Mouse (Mus musculus) heart, embryonic 13.5 days (tissue): ENCODE measurements around the gene Adcy7. TPM values are rescaled to one million over a fixed set of nuclear protein-coding genes. Genes with fewer than 3 reads are reported as not detected.

Experiments
- ATAC-seq: fragments of 200-750 bp; cut with Nextera tagmentation; 2 replicates; pipeline ENCODE4 v1.8.0; 2017; ENCODE audit warnings: moderate TSS enrichment; ENCODE audit not compliant: insufficient number of reproducible peaks, low FRiP score, low TSS enrichment; ENCODE audit errors: extremely low read depth
- H3K27ac ChIP-seq: fragments of 300-500 bp; sonication (generic); replicated peaks from 2 replicates; pipeline ENCODE4 v1.5.1; 2015; ENCODE audit warnings: moderate library complexity, mild to moderate bottlenecking, inconsistent platforms
- H3K27me3 ChIP-seq: fragments of 300-500 bp; sonication (generic); replicated peaks from 2 replicates; pipeline ENCODE4 v1.6.1; 2015; ENCODE audit warnings: mild to moderate bottlenecking, inconsistent platforms
- H3K36me3 ChIP-seq: fragments of 300-500 bp; sonication (generic); 2 replicates; pipeline ENCODE4 v1.6.1; 2015; ENCODE audit warnings: mild to moderate bottlenecking, inconsistent platforms
- H3K4me1 ChIP-seq: fragments of 300-500 bp; sonication (generic); 2 replicates; pipeline ENCODE4 v1.6.1; 2015; ENCODE audit warnings: inconsistent platforms
- H3K4me2 ChIP-seq: fragments of 300-500 bp; sonication (generic); 2 replicates; pipeline ENCODE4 v1.6.1; 2015; ENCODE audit warnings: inconsistent platforms, mild to moderate bottlenecking, moderate library complexity
- H3K4me3 ChIP-seq: fragments of 300-500 bp; sonication (generic); 2 replicates; pipeline ENCODE4 v1.5.1; 2015; ENCODE audit warnings: moderate library complexity, mild to moderate bottlenecking, inconsistent platforms
- H3K9ac ChIP-seq: fragments of 300-500 bp; sonication (generic); 2 replicates; pipeline ENCODE4 v1.6.1; 2015; ENCODE audit warnings: inconsistent platforms, mild to moderate bottlenecking, moderate library complexity
- H3K9me3 ChIP-seq: fragments of 300-500 bp; sonication (generic); 2 replicates; pipeline ENCODE4 v1.6.1; 2016; ENCODE audit warnings: inconsistent platforms
- WGBS: fragments of 180-500 bp; shearing (Covaris S2); methylation state at CpG from one replicate; pipeline ENCODE4 v1.1.7; 2015; ENCODE audit warnings: mixed read lengths; 5-methylcytosine and 5-hydroxymethylcytosine counted together
- polyA plus RNA-seq: library from polyadenylated mRNA; unstranded; fragments of >200 nt; fragmentation: Nextera tagmentation; extraction: Ambion mirVana; gene quantifications from 2 replicates; pipeline ENCODE4 v1.2.1, GENCODE M21; 2015

Gene Adcy7
- polyA plus RNA-seq, 1 experiment from 2014 or later: 3.2 TPM

DNA sequence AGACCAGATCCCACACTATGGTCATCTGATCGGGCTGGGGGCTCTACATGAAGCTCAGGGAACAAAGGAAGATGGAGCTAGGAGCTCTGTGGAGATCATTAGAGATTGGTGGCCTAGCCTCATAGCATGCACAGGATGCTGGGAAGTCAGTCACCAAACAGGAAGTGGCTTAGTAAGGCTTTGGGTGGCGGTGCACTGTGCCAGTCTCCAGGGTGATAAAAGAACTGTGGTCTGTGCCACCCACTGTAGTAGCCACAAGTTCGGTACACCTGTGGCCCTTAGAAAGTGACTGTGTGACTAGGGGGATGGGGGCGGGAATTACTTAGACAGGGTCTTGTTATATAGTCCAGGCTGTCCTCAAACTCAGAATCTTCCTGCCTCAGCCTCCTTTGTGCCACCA lies 33.6 kb downstream of the Adcy7 start:
- 86% methylated on average over 4 of the region's 4 CpGs for WGBS
- ATAC-seq: no peak
- no peak overlapping the region for H3K4me2 ChIP-seq
- no peak overlapping the region for H3K27ac ChIP-seq
- H3K4me1 ChIP-seq: peaks cover 16% of the 10 kb centered on the region
- H3K27me3 ChIP-seq: peaks cover 13% of the 10 kb centered on the region; the same call in 1 of the 2 replicates
- no peaks in the 10 kb centered on the region for H3K36me3 ChIP-seq
- no peak overlapping the region for H3K4me3 ChIP-seq
- no peak overlapping the region for H3K9ac ChIP-seq
- no peaks in the 10 kb centered on the region for H3K9me3 ChIP-seq

DNA sequence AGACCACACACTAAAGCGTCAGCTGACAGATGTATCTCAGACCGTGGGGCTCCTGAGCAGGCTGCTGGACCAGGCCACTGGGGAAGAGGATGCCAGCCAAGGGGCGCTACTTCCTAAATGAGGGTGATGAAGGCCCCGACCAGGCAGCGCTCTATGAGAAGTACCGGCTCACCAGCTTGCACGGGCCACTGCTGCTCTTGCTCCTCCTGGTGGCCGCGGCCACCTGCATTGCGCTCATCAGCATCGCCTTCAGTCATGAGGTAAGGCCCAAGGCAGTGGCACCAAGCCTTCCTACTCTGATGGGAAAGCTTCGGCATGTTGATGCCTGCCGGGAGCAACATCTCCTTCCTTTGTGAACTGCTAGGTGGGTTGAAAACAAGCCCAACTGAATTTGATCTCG lies 34.3 kb downstream of the Adcy7 start:
- no peaks in the 10 kb centered on the region for H3K36me3 ChIP-seq
- H3K4me1 ChIP-seq: peaks cover 12% of the 10 kb centered on the region
- no peak overlapping the region for H3K9ac ChIP-seq
- no peak overlapping the region for H3K4me2 ChIP-seq
- WGBS: 56% methylated on average over 14 of the region's 14 CpGs
- no peak overlapping the region for H3K4me3 ChIP-seq
- H3K27me3 ChIP-seq: peaks cover 18% of the 10 kb centered on the region; the same call in 1 of the 2 replicates
- H3K9me3 ChIP-seq: no peaks in the 10 kb centered on the region
- H3K27ac ChIP-seq: no peak overlapping the region
- no peak for ATAC-seq

DNA sequence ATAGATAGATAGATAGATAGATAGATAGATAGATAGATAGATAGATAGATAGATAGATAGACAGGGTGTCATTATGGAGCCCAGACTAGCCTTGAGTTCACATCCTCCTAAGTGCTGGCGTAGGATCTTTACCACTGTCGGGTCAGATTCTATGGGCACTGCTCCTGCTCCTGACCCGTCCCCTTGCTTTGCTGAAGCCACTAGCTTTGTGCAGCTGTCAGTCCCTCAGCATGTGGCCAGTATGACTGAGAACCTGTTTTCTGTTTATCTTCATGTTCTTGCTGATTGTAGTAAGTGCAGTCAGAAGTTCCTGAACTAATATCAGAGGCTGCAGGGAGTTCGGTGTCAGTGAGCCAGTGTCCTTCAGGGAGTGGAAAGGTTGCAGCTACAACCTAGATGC lies 35.5 kb downstream of the Adcy7 start:
- Histone ChIP-seq H3K27ac (no peak overlapping the region), H3K9ac (no peak overlapping the region), H3K9me3 (no peaks in the 10 kb centered on the region), H3K36me3 (no peaks in the 10 kb centered on the region), H3K4me3 (no peak overlapping the region), H3K4me2 (no peak overlapping the region), H3K4me1 (peaks cover 6% of the 10 kb centered on the region), H3K27me3 (peaks cover 18% of the 10 kb centered on the region; the same call in 1 of the 2 replicates)
- ATAC-seq: no peak
- 65% methylated on average over 4 of the region's 4 CpGs for WGBS

DNA sequence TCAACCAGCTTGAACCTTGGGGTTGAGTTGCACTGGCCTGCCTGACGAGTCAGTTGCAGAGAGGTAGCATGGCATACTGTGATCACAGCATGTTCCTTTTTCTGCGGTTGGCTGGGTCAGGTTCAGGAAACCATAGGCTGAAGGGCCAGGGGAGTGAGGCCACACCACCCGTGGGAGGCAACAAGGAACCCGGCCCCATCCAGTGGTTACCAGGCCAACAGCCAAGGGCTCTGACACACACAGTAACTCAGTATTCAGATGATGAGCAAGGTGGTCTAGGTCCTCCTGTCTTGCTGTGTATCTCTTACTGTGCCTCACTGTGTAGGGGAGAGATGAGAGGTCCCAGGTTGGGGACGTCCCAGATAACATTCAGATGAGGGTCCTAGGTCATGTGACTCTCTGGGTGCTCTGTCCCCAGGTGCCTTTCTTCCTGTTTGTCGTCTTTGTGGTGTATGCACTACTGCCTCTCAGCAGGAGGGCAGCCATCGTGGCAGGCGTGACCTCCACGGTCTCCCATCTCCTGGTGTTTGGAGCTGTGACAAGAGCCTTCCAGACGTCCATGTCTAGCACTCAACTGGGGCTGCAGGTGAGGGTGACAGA lies 37.2 kb downstream of the Adcy7 start:
- Histone ChIP-seq H3K4me1 (peaks cover 12% of the 10 kb centered on the region), H3K27ac (no peak overlapping the region), H3K9ac (no peak overlapping the region), H3K9me3 (no peaks in the 10 kb centered on the region), H3K4me3 (no peak overlapping the region), H3K4me2 (no peak overlapping the region), H3K27me3 (peaks cover 18% of the 10 kb centered on the region; the same call in 1 of the 2 replicates), H3K36me3 (no peaks in the 10 kb centered on the region)
- WGBS: 69% methylated on average over 10 of the region's 10 CpGs
- no peak for ATAC-seq

DNA sequence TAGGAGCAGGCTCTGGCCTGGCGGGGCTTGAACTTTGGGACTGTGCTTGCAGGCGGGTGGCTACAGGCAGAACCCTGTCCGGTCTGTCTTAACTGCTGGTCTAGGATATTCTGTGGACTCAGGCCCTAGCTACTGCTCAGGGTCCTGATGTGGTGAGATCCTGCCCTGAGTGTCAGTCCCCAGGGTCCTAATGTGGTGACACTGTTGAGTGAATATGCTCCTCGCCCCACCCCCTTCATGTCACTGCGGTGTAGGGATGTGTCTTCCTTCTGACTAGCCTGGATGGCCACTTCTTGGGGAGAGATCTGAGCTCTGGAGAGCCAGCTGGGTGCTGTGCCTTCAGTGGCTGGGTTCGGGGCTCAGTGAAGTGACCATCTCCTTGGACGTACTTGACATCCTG lies 37.7 kb downstream of the Adcy7 start:
- Histone ChIP-seq H3K36me3 (no peaks in the 10 kb centered on the region), H3K9me3 (no peaks in the 10 kb centered on the region), H3K27ac (no peak overlapping the region), H3K4me3 (no peak overlapping the region), H3K27me3 (peaks cover 18% of the 10 kb centered on the region; the same call in 1 of the 2 replicates), H3K4me1 (peaks cover 12% of the 10 kb centered on the region), H3K9ac (no peak overlapping the region), H3K4me2 (no peak overlapping the region)
- no peak for ATAC-seq
- WGBS: 86% methylated on average over 7 of the region's 7 CpGs

DNA sequence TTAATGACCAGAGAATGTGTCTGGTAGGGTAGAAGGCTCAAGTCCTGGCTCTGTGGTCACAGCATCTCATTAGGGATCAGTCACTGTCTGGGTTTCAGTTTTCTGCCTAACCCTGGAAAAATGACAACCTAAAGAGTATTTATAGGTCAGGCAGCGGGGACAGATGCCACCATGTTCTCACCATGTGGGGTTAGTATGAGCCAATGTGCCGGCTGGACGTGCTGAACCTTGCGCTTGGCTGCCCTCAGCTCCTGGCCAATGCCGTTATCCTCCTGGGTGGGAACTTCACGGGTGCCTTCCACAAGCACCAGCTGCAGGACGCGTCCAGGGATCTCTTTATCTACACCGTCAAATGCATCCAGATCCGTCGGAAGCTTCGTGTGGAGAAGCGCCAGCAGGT lies 38.1 kb downstream of the Adcy7 start:
- Histone ChIP-seq H3K4me2 (no peak overlapping the region), H3K27ac (no peak overlapping the region), H3K27me3 (peaks cover 21% of the 10 kb centered on the region; the same call in 1 of the 2 replicates), H3K4me1 (peaks cover 12% of the 10 kb centered on the region), H3K9ac (no peak overlapping the region), H3K4me3 (no peak overlapping the region), H3K9me3 (no peaks in the 10 kb centered on the region), H3K36me3 (no peaks in the 10 kb centered on the region)
- ATAC-seq: no peak
- 87% methylated on average over 13 of the region's 13 CpGs for WGBS

DNA sequence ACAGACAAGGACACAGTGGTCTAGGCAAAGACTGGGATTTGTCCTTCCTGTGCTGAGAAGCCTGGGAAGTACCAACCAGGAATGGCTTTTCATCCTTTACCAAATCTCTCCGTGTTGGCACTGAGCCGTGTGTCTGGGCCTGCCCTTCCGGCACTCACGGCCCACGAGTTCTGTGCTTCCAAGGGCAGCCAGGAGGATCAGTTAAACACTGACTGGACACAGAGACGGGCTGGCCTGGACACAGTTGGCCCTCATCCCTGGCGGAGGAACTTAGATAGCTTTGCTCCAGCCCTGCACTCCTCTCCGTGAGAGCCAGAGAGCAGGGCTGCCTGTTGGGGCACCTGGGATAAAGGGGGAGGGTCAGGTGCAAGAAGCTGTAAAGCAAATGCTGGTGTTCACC lies 40.8 kb downstream of the Adcy7 start:
- H3K27me3 ChIP-seq: peaks cover 27% of the 10 kb centered on the region; the same call in 1 of the 2 replicates

DNA sequence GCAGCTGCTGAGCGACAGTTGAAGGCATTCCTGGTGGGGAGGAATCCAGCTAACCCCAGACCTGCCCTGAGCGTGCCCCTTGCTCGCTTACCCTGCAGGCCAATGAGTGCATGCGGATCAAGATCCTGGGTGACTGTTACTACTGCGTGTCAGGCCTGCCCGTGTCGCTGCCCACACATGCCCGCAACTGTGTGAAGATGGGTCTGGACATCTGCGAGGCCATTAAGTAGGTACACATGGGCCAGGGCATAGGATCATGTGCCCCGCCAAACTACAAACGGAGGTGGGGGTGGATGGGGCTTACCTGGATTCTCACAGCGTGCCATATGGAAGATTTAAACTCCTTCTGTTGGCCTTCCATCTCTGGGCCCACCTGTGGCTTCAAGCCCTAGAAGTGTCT lies 41.8 kb downstream of the Adcy7 start:
- Histone ChIP-seq H3K9me3 (no peaks in the 10 kb centered on the region), H3K27me3 (peaks cover 27% of the 10 kb centered on the region; the same call in 1 of the 2 replicates), H3K4me3 (no peak overlapping the region), H3K4me2 (no peak overlapping the region), H3K27ac (no peak overlapping the region), H3K9ac (no peak overlapping the region), H3K4me1 (peaks cover 30% of the 10 kb centered on the region), H3K36me3 (no peaks in the 10 kb centered on the region)
- WGBS: 92% methylated on average over 12 of the region's 12 CpGs
- ATAC-seq: no peak

More for the DNA sequence above, 40.8 kb downstream of the Adcy7 start:
- H3K4me3 ChIP-seq: no peak overlapping the region
- no peaks in the 10 kb centered on the region for H3K9me3 ChIP-seq
- peaks cover 29% of the 10 kb centered on the region for H3K4me1 ChIP-seq
- H3K4me2 ChIP-seq: no peak overlapping the region
- H3K36me3 ChIP-seq: no peaks in the 10 kb centered on the region
- no peak overlapping the region; the same call in 1 of the 2 replicates for H3K9ac ChIP-seq
- WGBS: 61% methylated on average over 8 of the region's 8 CpGs
- no peak overlapping the region for H3K27ac ChIP-seq
- no peak for ATAC-seq

DNA sequence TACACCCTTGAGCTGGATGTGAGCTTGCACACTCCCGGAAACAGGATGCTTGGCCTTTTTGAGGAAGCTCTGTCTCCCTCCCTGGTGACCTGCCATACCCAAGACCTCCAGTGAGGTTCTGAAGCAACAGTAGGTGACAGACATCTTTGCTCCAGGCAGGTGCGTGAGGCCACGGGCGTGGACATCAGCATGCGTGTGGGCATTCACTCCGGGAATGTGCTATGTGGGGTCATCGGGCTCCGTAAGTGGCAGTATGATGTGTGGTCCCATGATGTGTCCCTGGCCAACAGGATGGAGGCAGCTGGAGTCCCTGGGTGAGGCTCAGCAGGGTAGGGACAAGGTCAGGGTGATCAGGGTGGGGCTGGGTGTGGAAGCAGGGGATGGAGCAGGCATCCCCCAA lies 43.1 kb downstream of the Adcy7 start:
- Histone ChIP-seq H3K4me1 (peaks cover 30% of the 10 kb centered on the region), H3K27me3 (peaks cover 19% of the 10 kb centered on the region; the same call in 1 of the 2 replicates), H3K9ac (no peak overlapping the region), H3K9me3 (no peaks in the 10 kb centered on the region), H3K27ac (no peak overlapping the region), H3K4me3 (no peak overlapping the region), H3K4me2 (no peak overlapping the region), H3K36me3 (no peaks in the 10 kb centered on the region)
- no peak for ATAC-seq
- 89% methylated on average over 8 of the region's 8 CpGs for WGBS

DNA sequence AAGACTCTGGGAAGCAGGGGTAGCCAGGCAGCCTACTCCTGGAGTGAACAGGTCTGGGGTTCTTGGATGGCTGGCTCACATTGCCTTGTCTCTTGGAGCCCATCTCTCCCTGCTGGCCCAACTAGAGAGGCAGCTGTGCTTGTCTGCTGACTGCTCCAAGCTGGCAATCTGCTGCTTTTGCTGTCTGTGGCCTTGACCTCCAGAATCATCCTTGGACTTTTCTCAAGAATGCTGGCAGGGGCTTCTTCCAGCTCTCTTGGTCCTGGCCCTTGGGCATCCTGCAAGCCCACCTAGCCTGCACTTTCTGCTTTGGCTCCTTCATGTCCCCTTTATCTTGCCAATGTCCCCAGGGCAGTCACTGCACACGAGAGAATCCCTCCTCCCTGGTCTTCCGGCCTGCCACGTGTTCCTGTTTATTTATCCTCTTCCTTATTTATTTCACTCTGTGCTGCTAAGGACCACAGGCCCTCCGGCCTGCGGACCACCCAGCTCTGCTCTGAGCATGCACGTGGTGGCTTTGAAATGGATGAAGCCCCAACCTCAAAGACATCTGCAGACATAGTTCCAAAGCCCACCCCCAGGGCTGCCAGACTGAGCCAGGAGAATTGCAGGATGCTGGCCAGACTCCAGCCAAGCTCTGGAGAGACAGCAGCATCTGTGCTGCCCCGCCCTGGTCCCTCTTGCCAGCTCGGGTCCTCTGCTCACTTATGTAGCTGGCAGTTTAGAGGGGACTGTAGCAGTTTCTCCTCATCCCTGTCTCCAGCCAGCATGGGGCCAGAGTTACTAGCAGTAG lies 44.1 kb downstream of the Adcy7 start:
- 0 out of 2 replicates have a peak overlapping the region, but pooled peaks have one; percentile 16 for H3K27ac ChIP-seq
- peaks cover 30% of the 10 kb centered on the region for H3K4me1 ChIP-seq
- H3K27me3 ChIP-seq: peaks cover 10% of the 10 kb centered on the region; the same call in 1 of the 2 replicates
- no peaks in the 10 kb centered on the region for H3K36me3 ChIP-seq
- H3K4me3 ChIP-seq: no peak overlapping the region
- no peaks in the 10 kb centered on the region for H3K9me3 ChIP-seq
- H3K9ac ChIP-seq: peak overlapping the region; percentile 33; the same call in 1 of the 2 replicates
- 48% methylated on average over 8 of the region's 8 CpGs for whole genome bisulfite sequencing
- H3K4me2 ChIP-seq: no peak overlapping the region
- 0 out of 2 replicates have a peak, but pooled peaks have one; percentile 5 for ATAC-seq

DNA sequence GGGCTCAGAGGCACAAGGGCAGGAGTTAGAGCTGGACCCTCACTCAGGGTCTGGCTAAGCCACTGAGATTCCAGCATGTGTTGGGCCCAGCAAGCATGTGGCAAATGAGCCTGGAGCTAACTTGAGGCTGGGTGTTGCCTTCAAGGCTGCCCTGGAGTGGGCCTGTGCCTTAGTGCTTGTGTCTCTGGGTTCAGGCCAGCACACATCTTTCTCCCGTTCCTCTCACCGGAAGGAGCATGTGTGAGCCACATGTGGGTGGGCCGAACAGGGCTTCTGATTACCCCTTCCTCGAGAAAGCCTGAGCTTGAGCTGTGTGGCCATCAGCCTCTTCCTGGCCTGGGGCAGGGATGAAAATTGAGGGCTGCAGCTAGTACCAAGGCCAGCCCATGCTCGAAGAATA lies 45.1 kb downstream of the Adcy7 start:
- Histone ChIP-seq H3K9ac (no peak overlapping the region), H3K9me3 (no peaks in the 10 kb centered on the region), H3K4me3 (no peak overlapping the region), H3K4me2 (no peak overlapping the region), H3K4me1 (peaks cover 30% of the 10 kb centered on the region), H3K27ac (0 out of 2 replicates have a peak overlapping the region, but pooled peaks have one; percentile 0), H3K36me3 (no peaks in the 10 kb centered on the region), H3K27me3 (peaks cover 9% of the 10 kb centered on the region; the same call in 1 of the 2 replicates)
- ATAC-seq: no peak
- WGBS: 69% methylated on average over 5 of the region's 5 CpGs
